Mouse (Mus musculus): Measurements from ENCODE around the gene Cpz.

DNA sequence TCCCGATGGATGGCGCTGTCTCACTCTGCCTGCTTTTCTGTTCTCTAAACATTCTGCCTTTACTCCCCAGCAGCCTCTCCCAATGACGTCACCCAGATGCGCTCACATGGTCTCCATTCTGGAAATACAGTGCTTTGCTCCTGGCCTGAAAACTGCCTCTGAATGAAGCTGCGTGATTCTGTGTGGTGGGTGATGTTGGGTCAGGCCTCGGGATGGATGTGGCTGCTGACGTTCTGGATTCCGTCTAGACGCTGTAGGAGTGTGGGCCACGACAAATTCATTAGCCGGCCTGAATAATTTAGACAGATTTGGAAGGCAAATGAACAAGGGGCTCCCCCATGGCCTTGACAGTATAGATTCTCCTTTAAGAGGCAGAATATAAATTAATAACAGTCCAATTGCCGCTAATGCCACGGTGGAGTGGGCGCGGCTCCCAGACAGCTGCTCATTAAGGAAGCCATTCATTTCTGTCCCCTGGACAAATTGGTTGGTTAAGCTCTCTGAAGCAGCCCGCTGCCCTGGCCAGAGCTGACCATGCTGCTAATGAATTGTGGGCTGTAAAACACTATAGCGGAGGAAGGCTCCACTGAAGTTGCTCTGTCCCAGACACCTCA is 71.2 kb downstream of the Cpz start:
- TF ChIP-seq CTCF (conservative IDR thresholded peaks at IDR 0.05; ENCODE audit: low read length) (no peak), NANOG (IDR thresholded peaks at IDR 0.05; ENCODE audit: borderline replicate concordance, low read length) (no peak)
